Mouse (Mus musculus): ENCODE results near the gene Cacna1g. TPM values are rescaled to one million over a fixed set of nuclear protein-coding genes. Genes with fewer than 3 reads are reported as not detected.

Cacna1g gene
- total and polyA plus RNA-seq, 2 experiments from 2014 or later, result 7.4 to 46.2 TPM

- Histone ChIP-seq H3K27ac (ENCODE audit: low read depth) (no peak overlapping the region), H3K4me2 (ENCODE audit: low read depth, low read length) (no peak overlapping the region), H3K4me3 (ENCODE audit: low read depth, low read length) (no peak overlapping the region), H3K27me3 (ENCODE audit: control insufficient read depth, insufficient read depth, low read length) (no peaks in the 10 kb centered on the region), H3K36me3 (replicated peaks; ENCODE audit: control insufficient read depth, insufficient read depth, low read length) (no peaks in the 10 kb centered on the region), H3K9me3 (replicated peaks; ENCODE audit: control insufficient read depth, low read length) (no peaks in the 10 kb centered on the region), H3K9ac (replicated peaks; ENCODE audit: low read depth, low read length) (no peak overlapping the region), H3K4me1 (ENCODE audit: control insufficient read depth, insufficient read depth) (no peaks in the 10 kb centered on the region)
- WGBS, result 37% methylated on average over 2 of the region's 2 CpGs
- TF ChIP-seq EP300 (IDR thresholded peaks at IDR 0.05; ENCODE audit: low read depth), result no peak
- no peak for TF ChIP-seq CTCF (IDR thresholded peaks at IDR 0.05; ENCODE audit: low read depth)
- DNase-seq (ENCODE audit: low spot score) (no peak), ATAC-seq (ENCODE audit: insufficient read depth, low read depth) (no peak)
Measured at GRCm38 (mm10) chr11:94379061-94379460, 94.9 kb downstream of the Cacna1g start.

- Histone ChIP-seq H3K9me3 (replicated peaks; ENCODE audit: control insufficient read depth, low read length) (no peaks in the 10 kb centered on the region), H3K4me1 (ENCODE audit: control insufficient read depth, insufficient read depth) (no peaks in the 10 kb centered on the region), H3K27me3 (ENCODE audit: control insufficient read depth, insufficient read depth, low read length) (0 out of 2 replicates have a peak, but pooled peaks cover 4% of the 10 kb centered on the region), H3K36me3 (replicated peaks; ENCODE audit: control insufficient read depth, insufficient read depth, low read length) (no peaks in the 10 kb centered on the region), H3K4me2 (ENCODE audit: low read depth, low read length) (no peak overlapping the region), H3K4me3 (ENCODE audit: low read depth, low read length) (no peak overlapping the region), H3K9ac (replicated peaks; ENCODE audit: low read depth, low read length) (no peak overlapping the region), H3K27ac (ENCODE audit: low read depth) (no peak overlapping the region)
- 77% methylated on average over 13 of the region's 13 CpGs for WGBS
- TF ChIP-seq CTCF (IDR thresholded peaks at IDR 0.05; ENCODE audit: low read depth), result no peak
- TF ChIP-seq EP300 (IDR thresholded peaks at IDR 0.05; ENCODE audit: low read depth), result no peak
- ATAC-seq (ENCODE audit: insufficient read depth, low read depth) (no peak), DNase-seq (ENCODE audit: low spot score) (no peak)
Measured at GRCm38 (mm10) chr11:94374276-94374948, 99.6 kb downstream of the Cacna1g start.

- ATAC-seq (ENCODE audit: insufficient read depth, low read depth), result no peak
Measured at GRCm38 (mm10) chr11:94370809-94371208, 103.2 kb downstream of the Cacna1g start.

GRCm38 (mm10) chr11:94369981-94370380 lies 104.0 kb downstream of the Cacna1g start:
- 61% methylated on average over 6 of the region's 6 CpGs for WGBS
- no peaks in the 10 kb centered on the region for H3K9me3 ChIP-seq (replicated peaks; ENCODE audit: control insufficient read depth, low read length)
- H3K27me3 ChIP-seq (ENCODE audit: control insufficient read depth, insufficient read depth, low read length), result 0 out of 2 replicates have a peak, but pooled peaks cover 4% of the 10 kb centered on the region
- TF ChIP-seq CTCF (IDR thresholded peaks at IDR 0.05; ENCODE audit: low read depth) (no peak), EP300 (IDR thresholded peaks at IDR 0.05; ENCODE audit: low read depth) (no peak)
- DNase-seq (ENCODE audit: low spot score) (no peak), ATAC-seq (ENCODE audit: insufficient read depth, low read depth) (no peak)
- no peak overlapping the region for H3K27ac ChIP-seq (ENCODE audit: low read depth)
- no peak overlapping the region for H3K9ac ChIP-seq (replicated peaks; ENCODE audit: low read depth, low read length)
- no peaks in the 10 kb centered on the region for H3K4me1 ChIP-seq (ENCODE audit: control insufficient read depth, insufficient read depth)
- no peak overlapping the region for H3K4me3 ChIP-seq (ENCODE audit: low read depth, low read length)
- no peak overlapping the region for H3K4me2 ChIP-seq (ENCODE audit: low read depth, low read length)
- no peaks in the 10 kb centered on the region for H3K36me3 ChIP-seq (replicated peaks; ENCODE audit: control insufficient read depth, insufficient read depth, low read length)

More at GRCm38 (mm10) chr11:94370809-94371208, 103.2 kb downstream of the Cacna1g start:
- Histone ChIP-seq H3K4me2 (ENCODE audit: low read depth, low read length) (no peak overlapping the region), H3K9me3 (replicated peaks; ENCODE audit: control insufficient read depth, low read length) (no peaks in the 10 kb centered on the region), H3K4me3 (ENCODE audit: low read depth, low read length) (no peak overlapping the region), H3K27ac (ENCODE audit: low read depth) (no peak overlapping the region), H3K36me3 (replicated peaks; ENCODE audit: control insufficient read depth, insufficient read depth, low read length) (no peaks in the 10 kb centered on the region), H3K9ac (replicated peaks; ENCODE audit: low read depth, low read length) (no peak overlapping the region), H3K4me1 (ENCODE audit: control insufficient read depth, insufficient read depth) (no peaks in the 10 kb centered on the region), H3K27me3 (ENCODE audit: control insufficient read depth, insufficient read depth, low read length) (0 out of 2 replicates have a peak, but pooled peaks cover 4% of the 10 kb centered on the region)
- TF ChIP-seq EP300 (IDR thresholded peaks at IDR 0.05; ENCODE audit: low read depth), result no peak
- no peak for TF ChIP-seq CTCF (IDR thresholded peaks at IDR 0.05; ENCODE audit: low read depth)
- DNase-seq (ENCODE audit: low spot score), result no peak
- 19% methylated on average over 5 of the region's 5 CpGs for WGBS

- no peaks in the 10 kb centered on the region for H3K27me3 ChIP-seq (ENCODE audit: control insufficient read depth, insufficient read depth, low read length)
- ATAC-seq (ENCODE audit: insufficient read depth, low read depth), result no peak
- no peak for DNase-seq (ENCODE audit: low spot score)
- H3K4me2 ChIP-seq (ENCODE audit: low read depth, low read length), result no peak overlapping the region
- H3K4me3 ChIP-seq (ENCODE audit: low read depth, low read length), result no peak overlapping the region
- H3K9ac ChIP-seq (replicated peaks; ENCODE audit: low read depth, low read length), result no peak overlapping the region
- 52% methylated on average over 3 of the region's 3 CpGs for WGBS
- H3K36me3 ChIP-seq (replicated peaks; ENCODE audit: control insufficient read depth, insufficient read depth, low read length), result no peaks in the 10 kb centered on the region
- H3K9me3 ChIP-seq (replicated peaks; ENCODE audit: control insufficient read depth, low read length), result no peaks in the 10 kb centered on the region
- no peak overlapping the region for H3K27ac ChIP-seq (ENCODE audit: low read depth)
- TF ChIP-seq EP300 (IDR thresholded peaks at IDR 0.05; ENCODE audit: low read depth), result no peak
- no peaks in the 10 kb centered on the region for H3K4me1 ChIP-seq (ENCODE audit: control insufficient read depth, insufficient read depth)
Measured at GRCm38 (mm10) chr11:94365340-94365739, 108.7 kb downstream of the Cacna1g start.

- TF ChIP-seq EP300 (IDR thresholded peaks at IDR 0.05; ENCODE audit: low read depth) (no peak), CTCF (IDR thresholded peaks at IDR 0.05; ENCODE audit: low read depth) (no peak)
- H3K4me2 ChIP-seq (ENCODE audit: low read depth, low read length), result no peak overlapping the region
- no peaks in the 10 kb centered on the region for H3K36me3 ChIP-seq (replicated peaks; ENCODE audit: control insufficient read depth, insufficient read depth, low read length)
- H3K4me3 ChIP-seq (ENCODE audit: low read depth, low read length), result no peak overlapping the region
- no peak overlapping the region for H3K9ac ChIP-seq (replicated peaks; ENCODE audit: low read depth, low read length)
- DNase-seq (ENCODE audit: low spot score) (no peak), ATAC-seq (ENCODE audit: insufficient read depth, low read depth) (no peak)
- H3K9me3 ChIP-seq (replicated peaks; ENCODE audit: control insufficient read depth, low read length), result no peaks in the 10 kb centered on the region
- H3K27me3 ChIP-seq (ENCODE audit: control insufficient read depth, insufficient read depth, low read length), result no peaks in the 10 kb centered on the region
- no peak overlapping the region for H3K27ac ChIP-seq (ENCODE audit: low read depth)
- no peaks in the 10 kb centered on the region for H3K4me1 ChIP-seq (ENCODE audit: control insufficient read depth, insufficient read depth)
- 68% methylated on average over 7 of the region's 7 CpGs for WGBS
Measured at GRCm38 (mm10) chr11:94363690-94364089, 110.3 kb downstream of the Cacna1g start.
